Mouse (Mus musculus) thymus, adult 2 months (tissue): ENCODE data around the gene Ppp1r14a. TPM values are rescaled to one million over a fixed set of nuclear protein-coding genes. Genes with fewer than 3 reads are reported as not detected.

ENCODE experiments used
- DNase-seq: peaks from one replicate; pipeline ENCODE4 v3.0.0; 2021
- H3K27ac ChIP-seq: fragments of 200-500 bp; 2 replicates; pipeline ENCODE4 v1.5.1; 2012; ENCODE audit warnings: low read length, control low read depth; ENCODE audit not compliant: control insufficient read depth, insufficient read depth
- H3K27me3 ChIP-seq: fragments of 200-500 bp; 2 replicates; pipeline ENCODE4 v1.6.1; 2012; ENCODE audit warnings: mild to moderate bottlenecking, low read length, moderate library complexity, mixed read lengths; ENCODE audit not compliant: control insufficient read depth, insufficient read depth
- H3K36me3 ChIP-seq: fragments of 200-500 bp; 2 replicates; pipeline ENCODE4 v1.6.1; 2012; ENCODE audit warnings: mild to moderate bottlenecking, low read length, moderate library complexity; ENCODE audit not compliant: control insufficient read depth, insufficient read depth
- H3K4me1 ChIP-seq: fragments of 200-500 bp; replicated peaks from 2 replicates; pipeline ENCODE4 v1.6.1; 2012; ENCODE audit warnings: low read length; ENCODE audit not compliant: control insufficient read depth, insufficient read depth
- H3K4me3 ChIP-seq: fragments of 200-500 bp; 2 replicates; pipeline ENCODE4 v1.5.1; 2012; ENCODE audit warnings: mild to moderate bottlenecking, low read length, control low read depth, moderate library complexity; ENCODE audit not compliant: control insufficient read depth, insufficient read depth
- CTCF ChIP-seq: fragments of 200-500 bp; IDR thresholded peaks from 2 replicates; pipeline ENCODE4 v1.5.1; 2012; ENCODE audit warnings: mild to moderate bottlenecking, control low read depth, low read length, moderate library complexity, borderline replicate concordance; ENCODE audit not compliant: control insufficient read depth, poor library complexity, insufficient read depth; ENCODE audit errors: extremely low read depth
- POLR2A ChIP-seq: fragments of 200-500 bp; IDR thresholded peaks from 2 replicates; pipeline ENCODE4 v1.6.1; 2012; ENCODE audit warnings: mild to moderate bottlenecking, low read length, control low read depth, moderate library complexity; ENCODE audit not compliant: control insufficient read depth, poor library complexity, insufficient read depth; ENCODE audit errors: extremely low read depth
- WGBS: fragments of 180-500 bp; shearing (Covaris S2); methylation state at CpG from one replicate; pipeline ENCODE4 v1.1.7; 2018; 5-methylcytosine and 5-hydroxymethylcytosine counted together
- polyA plus RNA-seq: library from polyadenylated mRNA; depleted of rRNA; stranded (reverse); fragments of >200 nt; gene quantifications from 2 replicates; pipeline ENCODE4 v1.2.3, GENCODE M21; 2012

Ppp1r14a gene
- polyA plus RNA-seq, 1 experiment: 5.8 TPM

DNA sequence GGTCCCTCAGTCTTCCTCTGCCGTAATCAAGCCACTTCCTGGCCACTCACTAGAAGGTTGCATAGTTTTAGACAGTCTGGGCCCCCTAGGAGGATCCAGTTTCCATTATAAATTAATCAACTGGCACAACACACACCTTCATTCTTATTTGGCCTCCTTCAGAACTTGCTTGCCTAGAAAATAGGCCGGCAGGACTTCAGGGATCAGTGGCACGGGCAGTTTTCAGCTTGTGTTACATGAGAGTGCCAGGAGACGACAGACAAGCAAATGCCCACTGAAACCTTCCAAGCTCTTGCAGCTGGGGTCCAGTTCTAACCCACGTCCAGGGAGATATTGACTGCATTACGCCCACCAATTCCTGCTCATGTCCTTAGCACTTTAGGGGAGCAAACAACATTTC, 27.0 kb upstream of the Ppp1r14a start:
- WGBS: 92% methylated on average over 6 of the region's 6 CpGs
- no peak overlapping the region for H3K27ac ChIP-seq
- H3K4me1 ChIP-seq: peaks cover 33% of the 10 kb centered on the region

DNA sequence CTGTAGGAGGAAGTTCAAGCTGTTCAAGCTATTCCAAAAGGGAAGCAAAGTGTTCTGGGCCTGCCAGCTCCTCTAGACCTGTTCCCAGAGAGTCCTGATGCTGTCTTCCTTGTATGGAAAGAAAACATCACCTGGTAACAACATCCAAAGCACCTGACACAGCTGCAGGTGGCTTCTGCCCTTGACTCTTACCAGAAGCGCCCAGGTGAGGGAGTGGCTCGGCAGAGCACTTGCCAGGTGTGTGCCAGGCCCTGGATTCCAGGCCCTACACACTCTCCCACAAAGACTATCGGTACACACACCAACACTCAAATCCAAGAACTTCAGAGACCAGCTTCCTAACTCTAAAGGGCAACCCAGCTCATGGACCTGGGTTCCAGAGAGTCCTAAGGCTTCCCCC, 25.3 kb upstream of the Ppp1r14a start:
- no peak for DNase-seq
- H3K4me1 ChIP-seq: peaks cover 33% of the 10 kb centered on the region
- H3K36me3 ChIP-seq: peaks cover 11% of the 10 kb centered on the region
- no peak overlapping the region for H3K27ac ChIP-seq
- no peak overlapping the region for H3K4me3 ChIP-seq
- 95% methylated on average over 3 of the region's 3 CpGs for WGBS
- no peaks in the 10 kb centered on the region for H3K27me3 ChIP-seq
- no peak for TF ChIP-seq POLR2A
- no peak for TF ChIP-seq CTCF

More for the DNA sequence above, 27.0 kb upstream of the Ppp1r14a start:
- no peak for DNase-seq
- H3K4me3 ChIP-seq: no peak overlapping the region
- H3K36me3 ChIP-seq: peaks cover 28% of the 10 kb centered on the region
- H3K27me3 ChIP-seq: no peaks in the 10 kb centered on the region
- TF ChIP-seq POLR2A (no peak), CTCF (no peak)

DNA sequence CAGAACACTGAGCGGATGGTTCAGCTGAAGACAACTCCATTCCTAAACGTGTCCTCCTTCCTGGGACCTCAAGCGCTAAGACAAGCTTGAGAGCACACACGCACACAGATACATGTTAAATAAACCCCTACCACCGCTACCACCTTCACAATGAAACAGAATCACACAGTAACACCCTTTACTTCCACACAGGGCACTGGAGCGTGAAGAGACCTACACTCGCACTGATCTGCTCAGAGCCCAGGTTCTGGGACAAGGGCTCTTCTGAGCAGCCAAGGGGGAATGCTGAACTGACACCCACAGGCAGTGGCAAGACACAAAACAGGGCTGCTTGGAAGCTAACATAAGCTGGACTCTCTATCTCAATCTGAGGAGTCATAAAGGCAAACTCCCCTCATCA, 23.5 kb upstream of the Ppp1r14a start:
- no peak overlapping the region for H3K27ac ChIP-seq
- no peaks in the 10 kb centered on the region for H3K27me3 ChIP-seq
- H3K4me3 ChIP-seq: no peak overlapping the region
- DNase-seq: no peak
- H3K4me1 ChIP-seq: peaks cover 27% of the 10 kb centered on the region
- WGBS: 91% methylated on average over 7 of the region's 7 CpGs
- H3K36me3 ChIP-seq: no peaks in the 10 kb centered on the region
- no peak for TF ChIP-seq POLR2A
- no peak for TF ChIP-seq CTCF

DNA sequence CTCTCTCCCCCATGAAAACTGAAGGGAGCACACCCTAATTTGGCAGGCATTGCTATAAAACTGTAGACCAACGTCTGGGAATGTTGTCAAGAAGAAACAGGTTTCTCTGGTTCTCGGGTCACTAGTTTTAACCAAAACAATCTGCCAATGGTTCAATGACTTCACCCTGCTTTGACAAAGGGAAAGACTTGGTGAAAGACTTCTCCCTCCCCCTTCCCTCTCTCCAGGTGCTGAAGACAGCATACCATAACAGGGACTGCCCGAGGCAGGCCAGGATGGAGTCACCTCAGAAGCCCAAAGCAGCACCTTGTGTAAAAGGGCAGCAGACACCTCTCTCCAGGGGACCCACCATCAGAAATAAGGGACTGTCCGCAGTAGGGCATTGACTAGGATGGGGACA, 22.2 kb upstream of the Ppp1r14a start:
- 91% methylated on average over 4 of the region's 4 CpGs for WGBS

DNA sequence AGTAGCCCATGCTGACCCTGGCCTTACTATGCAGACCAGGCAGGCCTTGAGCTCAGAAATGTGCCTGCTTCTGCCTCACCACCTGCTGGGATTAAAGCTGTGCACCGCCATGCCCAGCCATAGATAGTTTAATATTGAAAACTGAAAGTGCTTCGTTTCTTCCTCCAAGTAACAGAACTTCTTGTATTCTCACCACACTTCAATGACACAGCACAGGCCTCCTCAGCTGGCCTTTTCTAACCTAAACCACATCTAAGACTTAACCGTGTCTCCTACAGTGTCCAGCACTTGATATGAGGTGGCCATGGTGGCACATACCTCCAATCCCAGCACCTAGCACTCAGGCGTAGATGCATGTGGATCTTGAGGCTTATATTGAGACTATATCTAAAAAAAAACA, 18.7 kb upstream of the Ppp1r14a start:
- Histone ChIP-seq H3K27me3 (no peaks in the 10 kb centered on the region), H3K27ac (peak overlapping the region; percentile 26; the same call in 1 of the 2 replicates), H3K4me1 (peaks cover 25% of the 10 kb centered on the region), H3K36me3 (peaks cover 4% of the 10 kb centered on the region; the same call in 1 of the 2 replicates), H3K4me3 (no peak overlapping the region)
- TF ChIP-seq POLR2A (no peak), CTCF (no peak)
- no peak for DNase-seq
- WGBS: 19% methylated on average over 4 of the region's 4 CpGs

More for the DNA sequence above, 22.2 kb upstream of the Ppp1r14a start:
- no peak for DNase-seq
- H3K27ac ChIP-seq: no peak overlapping the region
- no peaks in the 10 kb centered on the region for H3K27me3 ChIP-seq
- TF ChIP-seq CTCF (no peak), POLR2A (no peak)
- H3K4me1 ChIP-seq: peaks cover 28% of the 10 kb centered on the region
- no peaks in the 10 kb centered on the region for H3K36me3 ChIP-seq
- H3K4me3 ChIP-seq: no peak overlapping the region

GRCm38 (mm10) chr7:29271687-29272465, 17.2 kb upstream of the Ppp1r14a start:
- TF ChIP-seq CTCF (no peak), POLR2A (no peak)
- Histone ChIP-seq H3K27me3 (no peaks in the 10 kb centered on the region), H3K4me1 (peaks cover 21% of the 10 kb centered on the region), H3K27ac (peak overlapping the region; percentile 40; the same call in 1 of the 2 replicates), H3K36me3 (peaks cover 4% of the 10 kb centered on the region; the same call in 1 of the 2 replicates), H3K4me3 (no peak overlapping the region)
- 86% methylated on average over 8 of the region's 8 CpGs for WGBS
- no peak for DNase-seq

DNA sequence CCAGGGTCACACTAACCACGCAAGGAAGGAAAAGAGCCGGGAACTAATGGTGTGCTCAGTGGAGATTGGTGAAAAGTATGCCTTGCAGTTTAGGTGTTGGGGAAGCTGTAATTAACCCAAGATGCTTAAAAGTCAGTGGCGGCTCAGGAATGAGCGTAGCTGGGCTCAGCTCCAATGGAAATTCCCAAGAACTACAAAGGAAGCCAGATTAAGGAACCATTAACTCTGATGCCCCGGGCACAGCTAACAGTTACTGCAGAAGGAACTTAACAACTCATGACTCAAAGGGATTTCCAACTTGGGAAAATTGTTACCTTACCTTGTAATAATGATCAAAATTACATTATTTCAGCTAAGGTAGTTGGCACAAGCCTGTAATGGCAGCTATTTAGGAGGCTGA, 12.4 kb upstream of the Ppp1r14a start:
- no peak overlapping the region; the same call in 1 of the 2 replicates for H3K27ac ChIP-seq
- TF ChIP-seq POLR2A (no peak), CTCF (no peak)
- 88% methylated on average over 5 of the region's 5 CpGs for WGBS

More for the DNA sequence above, 12.4 kb upstream of the Ppp1r14a start:
- Histone ChIP-seq H3K27me3 (no peaks in the 10 kb centered on the region), H3K4me3 (no peak overlapping the region), H3K4me1 (peaks cover 29% of the 10 kb centered on the region), H3K36me3 (peaks cover 4% of the 10 kb centered on the region; the same call in 1 of the 2 replicates)
- DNase-seq: no peak
